Comparison of ENCODE assay signal across 8 mouse cellular contexts in the genomic region with DNA sequence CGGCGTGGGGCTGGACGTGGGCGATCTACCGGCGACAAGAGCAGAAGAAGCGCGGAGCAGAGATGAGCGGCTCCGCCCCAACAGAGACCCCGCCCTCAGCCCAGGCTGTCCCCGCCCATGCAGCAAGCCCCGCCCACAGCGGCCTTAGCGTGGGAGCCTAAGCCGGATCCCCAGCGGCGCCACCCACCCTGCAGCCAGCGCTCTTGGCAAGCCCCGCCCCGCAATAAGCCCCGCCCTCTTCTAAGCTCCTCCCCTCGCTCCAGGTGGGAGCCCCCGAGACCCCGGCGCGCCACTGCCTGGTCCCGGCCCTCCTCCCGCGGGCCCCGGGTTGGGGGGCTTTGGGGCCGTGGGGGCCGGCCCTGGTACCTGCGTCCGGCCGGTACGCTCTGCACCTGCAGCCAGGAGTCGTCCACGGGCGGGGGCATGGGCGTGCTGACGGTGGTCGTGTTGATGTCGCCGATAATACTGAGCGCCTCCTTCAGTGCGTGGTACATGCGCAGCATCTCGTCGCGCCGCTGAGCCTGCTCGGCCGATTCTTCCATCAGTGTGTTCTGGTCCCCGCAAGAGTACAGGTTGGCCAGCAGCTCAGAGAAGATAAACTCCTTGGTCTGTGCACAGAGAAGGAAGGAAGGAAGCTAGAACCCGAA. TPM values are rescaled to one million over a fixed set of nuclear protein-coding genes. Genes with fewer than 3 reads are reported as not detected.
DNase-seq lines count a peak whose midpoint lies in the region; ATAC-seq lines count a peak whose summit lies in the region.

No protein-coding gene starts in this region.

- H3K4me1 ChIP-seq in limb, embryonic 11.5 days (ENCODE audit: control insufficient read depth, insufficient read depth, low read length) = peaks cover 50% of the 10 kb centered on the region
- H3K4me1 ChIP-seq in midbrain, embryonic 12.5 days = peaks cover 33% of the 10 kb centered on the region

- DNase-seq in ES-CJ7 (ENCODE audit: low read depth, low spot score) = peak; percentile 95
- DNase-seq in adrenal gland, postnatal 36 days = peak; percentile 87 to 92
- DNase-seq in heart, postnatal 4 days = peak; percentile 87
- DNase-seq in limb, embryonic 11.5 days (ENCODE audit: low spot score) = peak; percentile 97
- DNase-seq in spleen, adult 18-20 months = peak; percentile 71 to 82
- no peak for DNase-seq in frontal cortex, postnatal 25 days (ENCODE audit: low spot score in 2 of 2)

- peak overlapping the region; percentile 99 for H3K4me2 ChIP-seq in limb, embryonic 11.5 days (ENCODE audit: low read depth, severe bottlenecking)
- H3K4me2 ChIP-seq in midbrain, embryonic 12.5 days (replicated peaks) = peak overlapping the region; percentile 100

- no peaks in the 10 kb centered on the region for H3K9me3 ChIP-seq in limb, embryonic 11.5 days (ENCODE audit: control insufficient read depth, low read length)
- H3K9me3 ChIP-seq in midbrain, embryonic 12.5 days = no peaks in the 10 kb centered on the region

- WGBS in limb, embryonic 11.5 days = 2% methylated on average over 32 of the region's 56 CpGs
- 2% methylated on average over 55 of the region's 56 CpGs for WGBS in midbrain, embryonic 12.5 days

- H3K36me3 ChIP-seq in limb, embryonic 11.5 days (ENCODE audit: control insufficient read depth, insufficient read depth, low read length) = peaks cover 8% of the 10 kb centered on the region
- peaks cover 20% of the 10 kb centered on the region for H3K36me3 ChIP-seq in midbrain, embryonic 12.5 days

- H3K27ac ChIP-seq in limb, embryonic 11.5 days (replicated peaks; ENCODE audit: low read depth, low read length) = peak overlapping the region; percentile 76
- H3K27ac ChIP-seq in midbrain, embryonic 12.5 days (replicated peaks) = no peak overlapping the region

- no peaks in the 10 kb centered on the region for H3K27me3 ChIP-seq in limb, embryonic 11.5 days (ENCODE audit: control insufficient read depth, insufficient read depth, low read length)
- peaks cover 67% of the 10 kb centered on the region for H3K27me3 ChIP-seq in midbrain, embryonic 12.5 days

- H3K9ac ChIP-seq in limb, embryonic 11.5 days (ENCODE audit: low read length) = peak overlapping the region; percentile 76
- H3K9ac ChIP-seq in midbrain, embryonic 12.5 days (replicated peaks) = peak overlapping the region; percentile 83

- ATAC-seq in erythroid progenitor cell, adult 5-6 weeks (replicated peaks; ENCODE audit: low FRiP score, poor library complexity, severe bottlenecking) = peak; percentile 63
- ATAC-seq in limb, embryonic 11.5 days (ENCODE audit: insufficient number of reproducible peaks, low FRiP score, low TSS enrichment, low read depth) = peak; percentile 31; the same call in 1 of the 2 replicates
- ATAC-seq in midbrain, embryonic 12.5 days (ENCODE audit: low FRiP score, low read depth) = peak; percentile 67

- H3K4me3 ChIP-seq in limb, embryonic 11.5 days (ENCODE audit: low read depth, low read length) = peak overlapping the region; percentile 85
- peak overlapping the region; percentile 65 for H3K4me3 ChIP-seq in midbrain, embryonic 12.5 days

RNA-seq across cellular contexts. Expression of a gene that starts 24.6 kb away (rescaled TPM):
- total RNA-seq in adrenal gland, postnatal 36 days (2021) = 100 to 1,000 TPM; 289 to 304 TPM
- 49.4 and 68.7 TPM in 2 replicates for total RNA-seq in erythroid progenitor cell, adult 5-6 weeks (2015; ENCODE audit: low replicate concordance)
- 77.7 and 95.8 TPM in 2 replicates for total RNA-seq in erythroid progenitor cell, adult 5-6 weeks (2017; ENCODE audit: low replicate concordance)
- total RNA-seq in heart, postnatal 4 days (2021) = 100 to 1,000 TPM; 181 to 193 TPM
- polyA plus RNA-seq in limb, embryonic 11.5 days (2014; fragmentation: Nextera tagmentation; extraction: Ambion mirVana) = 272 and 354 TPM in 2 replicates
- polyA plus RNA-seq in midbrain, embryonic 12.5 days (2016; fragmentation: Nextera tagmentation; extraction: Ambion mirVana) = 368 and 371 TPM in 2 replicates

RNA-seq across cellular contexts. Expression of a gene that starts 25.3 kb away (rescaled TPM):
- 10 to 100 TPM; 73.0 to 74.2 TPM for total RNA-seq in adrenal gland, postnatal 36 days (2021)
- 32.7 and 43.2 TPM in 2 replicates for total RNA-seq in erythroid progenitor cell, adult 5-6 weeks (2015; ENCODE audit: low replicate concordance)
- 39.0 and 62.4 TPM in 2 replicates for total RNA-seq in erythroid progenitor cell, adult 5-6 weeks (2017; ENCODE audit: low replicate concordance)
- total RNA-seq in heart, postnatal 4 days (2021) = 10 to 100 TPM; 75.1 to 78.1 TPM
- 18.1 and 18.9 TPM in 2 replicates for polyA plus RNA-seq in limb, embryonic 11.5 days (2014; fragmentation: Nextera tagmentation; extraction: Ambion mirVana)
- 28.0 and 28.2 TPM in 2 replicates for polyA plus RNA-seq in midbrain, embryonic 12.5 days (2016; fragmentation: Nextera tagmentation; extraction: Ambion mirVana)

RNA-seq across cellular contexts. Expression of a gene that starts 39.7 kb away (rescaled TPM):
- 10 to 100 TPM; 59.8 to 66.2 TPM for total RNA-seq in adrenal gland, postnatal 36 days (2021)
- total RNA-seq in erythroid progenitor cell, adult 5-6 weeks (2015; ENCODE audit: low replicate concordance) = 65.4 and 90.1 TPM in 2 replicates
- total RNA-seq in erythroid progenitor cell, adult 5-6 weeks (2017; ENCODE audit: low replicate concordance) = 77.5 and 131 TPM in 2 replicates
- total RNA-seq in heart, postnatal 4 days (2021) = 10 to 100 TPM; 34.5 to 48.3 TPM
- 52.2 and 67.8 TPM in 2 replicates for polyA plus RNA-seq in limb, embryonic 11.5 days (2014; fragmentation: Nextera tagmentation; extraction: Ambion mirVana)
- polyA plus RNA-seq in midbrain, embryonic 12.5 days (2016; fragmentation: Nextera tagmentation; extraction: Ambion mirVana) = 61.5 TPM in 2 replicates

RNA-seq across cellular contexts. Expression of a gene that starts 40.7 kb away (rescaled TPM):
- total RNA-seq in adrenal gland, postnatal 36 days (2021) = 10 to 100 TPM; 14.8 to 20.3 TPM
- total RNA-seq in erythroid progenitor cell, adult 5-6 weeks (2015; ENCODE audit: low replicate concordance) = not detected in 2 replicates
- not detected in 2 replicates for total RNA-seq in erythroid progenitor cell, adult 5-6 weeks (2017; ENCODE audit: low replicate concordance)
- total RNA-seq in heart, postnatal 4 days (2021) = 1 to 10 TPM; 9.0 to 9.6 TPM
- 36.1 and 39.9 TPM in 2 replicates for polyA plus RNA-seq in limb, embryonic 11.5 days (2014; fragmentation: Nextera tagmentation; extraction: Ambion mirVana)
- 26.3 and 30.5 TPM in 2 replicates for polyA plus RNA-seq in midbrain, embryonic 12.5 days (2016; fragmentation: Nextera tagmentation; extraction: Ambion mirVana)

RNA-seq across cellular contexts. Expression of a gene that starts 52.5 kb away (rescaled TPM):
- total RNA-seq in adrenal gland, postnatal 36 days (2021) = 100 to 1,000 TPM; 118 to 120 TPM
- 7.5 and 11.5 TPM in 2 replicates for total RNA-seq in erythroid progenitor cell, adult 5-6 weeks (2015; ENCODE audit: low replicate concordance)
- total RNA-seq in erythroid progenitor cell, adult 5-6 weeks (2017; ENCODE audit: low replicate concordance) = 20.4 and 20.9 TPM in 2 replicates
- 10 to 100 TPM; 25.3 to 29.7 TPM for total RNA-seq in heart, postnatal 4 days (2021)
- polyA plus RNA-seq in limb, embryonic 11.5 days (2014; fragmentation: Nextera tagmentation; extraction: Ambion mirVana) = 58.6 and 61.5 TPM in 2 replicates
- 74.4 and 79.6 TPM in 2 replicates for polyA plus RNA-seq in midbrain, embryonic 12.5 days (2016; fragmentation: Nextera tagmentation; extraction: Ambion mirVana)

Comparison
In these comparisons a context has a peak if more than half of its experiments do, and no peak if none do; other contexts are left out.
1. DNase-seq: peak in ES-CJ7 (single experiment), adrenal gland, postnatal 36 days (2 of 2), heart, postnatal 4 days (single experiment), limb, embryonic 11.5 days (single experiment) and spleen, adult 18-20 months (2 of 2); none in frontal cortex, postnatal 25 days (0 of 2).
2. Peak in every context shown above with its lines, with median percentiles within 50 percentile points of each other: ATAC-seq.